Mouse (Mus musculus) B cell, adult 2 months (primary cell): ENCODE measurements around the gene Erlec1.

ENCODE experiments used
- DNase-seq, 2 experiments: peaks; one replicate each; pipeline ENCODE4 v3.0.0; 2022

Erlec1 gene

DNA sequence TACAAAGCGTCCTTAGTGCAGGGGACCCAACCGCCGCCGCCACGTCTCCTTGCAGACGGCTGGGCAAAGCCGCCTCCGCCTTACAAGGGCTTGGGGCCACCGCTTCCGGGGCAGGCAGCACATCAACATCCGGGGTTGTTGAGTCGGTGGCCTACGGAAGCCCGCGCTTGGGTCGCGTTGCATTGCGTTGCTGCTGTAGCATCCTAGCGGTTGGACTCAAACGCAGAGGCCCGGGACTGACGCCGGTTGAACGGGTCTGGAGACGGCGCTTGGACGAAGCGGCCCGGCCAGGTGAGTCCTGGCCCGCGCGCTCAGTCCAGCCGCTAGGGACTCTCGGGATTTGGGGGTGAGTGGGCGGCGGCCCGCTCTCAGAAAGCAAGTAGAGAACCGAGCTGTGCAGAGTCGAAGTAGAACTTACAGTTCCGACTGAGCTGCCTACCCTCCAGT lies at the start of gene Erlec1:
Gene Erlec1, minus strand, starts transcription at position 57 of the 447 bp plus-strand sequence.
- peak; percentile 84 to 86 for DNase-seq

DNA sequence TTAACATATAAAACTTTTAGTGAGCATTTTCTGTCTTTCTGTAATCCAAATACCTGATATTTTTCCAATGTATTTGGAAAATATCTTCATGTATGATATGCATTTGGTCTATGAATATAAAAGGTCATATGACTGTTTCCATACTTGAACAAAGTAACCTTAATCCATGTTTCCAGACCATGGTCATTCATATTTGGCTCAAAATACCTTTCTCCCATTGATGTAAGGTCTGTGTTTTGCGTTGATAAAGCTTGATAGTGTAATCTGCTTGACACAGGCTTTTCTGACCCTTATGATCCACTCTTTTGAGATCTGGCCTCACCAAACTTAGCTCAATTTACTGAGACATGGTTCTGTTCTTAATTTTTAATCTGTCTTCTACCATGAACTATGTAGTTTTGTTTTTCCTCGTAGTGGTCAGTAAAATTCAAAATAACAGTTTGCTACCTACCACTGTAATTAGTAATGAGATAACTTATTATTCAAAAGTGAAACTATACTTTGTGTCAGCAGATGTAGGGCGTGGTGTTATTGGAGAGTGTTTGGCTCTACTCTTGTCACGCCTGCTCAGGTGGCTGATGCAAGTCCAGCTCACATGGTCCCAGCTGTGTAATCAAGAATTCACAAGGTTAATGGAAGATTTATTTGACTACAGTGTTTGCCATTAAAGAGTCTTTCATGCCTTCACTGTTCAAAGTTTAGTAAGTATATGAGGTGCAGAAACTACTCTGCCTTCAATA lies 47.2 kb upstream of the Erlec1 start:
- no peak for DNase-seq

DNA sequence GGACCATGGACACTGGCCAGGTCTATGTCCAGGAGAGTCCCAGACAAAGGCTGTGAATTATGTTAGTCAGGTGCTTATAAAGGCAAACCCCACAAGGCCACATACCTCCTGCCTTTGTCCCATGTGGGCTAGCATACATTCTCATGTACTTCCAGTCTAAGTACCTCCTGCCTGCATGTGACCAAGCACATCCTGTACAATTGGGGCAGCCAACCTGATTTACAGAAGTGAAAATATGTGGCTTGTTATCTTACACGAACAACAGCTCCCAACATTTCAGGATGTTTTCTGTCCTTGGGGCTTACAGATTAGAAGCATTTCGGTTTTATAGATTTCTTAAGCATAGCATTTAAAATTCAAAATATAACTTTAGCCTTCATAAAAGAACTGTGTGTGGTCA lies 45.9 kb upstream of the Erlec1 start:
- DNase-seq: peak; percentile 31 to 42

DNA sequence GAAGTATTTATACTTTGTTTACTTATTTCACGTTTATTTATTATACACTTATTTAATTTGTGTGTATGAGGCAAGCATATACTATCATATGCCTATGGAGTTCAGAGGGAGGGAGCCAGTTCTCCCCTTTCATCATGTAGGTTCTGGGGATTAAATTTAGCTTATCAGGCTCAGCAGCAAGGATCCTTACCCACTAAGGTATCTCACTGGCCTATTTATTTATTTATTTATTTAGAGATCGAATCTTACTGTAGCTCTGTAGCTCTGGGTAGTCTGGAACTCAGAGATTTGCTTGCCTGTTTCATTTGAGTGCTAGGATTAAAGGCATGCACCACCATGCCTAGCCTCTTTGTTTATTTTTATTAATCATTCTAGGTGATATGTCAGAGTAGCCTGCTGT lies 44.6 kb upstream of the Erlec1 start:
- DNase-seq: no peak

DNA sequence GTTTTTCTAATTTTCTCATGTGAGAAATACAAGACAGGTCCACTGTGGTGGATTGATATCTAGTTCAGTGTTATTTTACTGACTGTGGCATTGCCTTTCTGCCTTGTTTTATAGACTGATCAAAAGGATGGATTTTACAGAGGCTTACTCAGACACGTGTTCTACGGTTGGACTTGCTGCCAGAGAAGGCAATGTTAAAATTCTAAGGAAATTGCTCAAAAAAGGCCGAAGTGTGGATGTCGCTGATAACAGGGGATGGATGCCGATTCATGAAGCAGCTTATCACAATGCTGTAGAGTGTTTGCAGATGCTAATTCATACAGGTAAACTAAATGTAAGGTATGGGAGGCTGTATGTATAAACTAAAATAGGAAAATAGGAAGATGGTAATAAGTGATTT lies 44.1 kb upstream of the Erlec1 start:
- DNase-seq: no peak

DNA sequence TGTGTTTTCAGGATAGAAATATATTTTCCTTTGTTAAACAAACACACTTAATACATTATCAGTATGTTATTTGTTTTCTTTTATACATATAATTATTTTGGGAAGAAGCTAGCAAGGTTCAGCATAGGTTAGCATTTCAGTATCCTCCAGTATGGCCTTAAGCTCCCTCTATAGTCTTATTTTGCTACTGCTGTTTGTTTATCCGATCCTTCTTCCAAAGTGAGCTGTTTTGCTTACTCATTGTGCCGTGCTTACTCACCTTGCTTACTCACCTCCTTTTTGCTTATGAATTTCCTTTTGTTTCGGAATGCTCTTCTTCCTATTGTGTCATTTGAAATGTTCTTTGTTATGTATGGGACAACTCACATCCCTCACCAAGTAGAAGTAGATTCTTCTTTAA lies 42.5 kb upstream of the Erlec1 start:
- no peak for DNase-seq

DNA sequence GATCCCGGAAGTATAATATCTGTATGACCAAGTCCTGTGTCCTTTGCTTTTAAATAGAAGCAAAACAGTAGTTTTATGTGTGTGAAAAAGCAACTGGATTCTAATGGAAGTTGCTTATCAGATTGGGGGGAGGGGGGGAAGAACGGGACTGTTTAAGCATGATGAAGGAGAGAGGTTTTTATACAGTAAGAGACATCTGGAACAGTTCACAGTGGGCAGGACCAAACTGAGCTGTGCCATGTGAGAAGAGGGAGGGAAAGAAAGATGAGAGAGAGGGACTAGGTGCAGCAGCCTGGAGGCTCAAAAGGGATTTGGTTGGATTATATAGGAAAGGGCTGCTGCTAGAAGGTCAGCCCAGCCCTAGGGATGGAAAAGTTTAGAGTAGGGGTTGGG lies 32.5 kb upstream of the Erlec1 start:
- DNase-seq: no peak

DNA sequence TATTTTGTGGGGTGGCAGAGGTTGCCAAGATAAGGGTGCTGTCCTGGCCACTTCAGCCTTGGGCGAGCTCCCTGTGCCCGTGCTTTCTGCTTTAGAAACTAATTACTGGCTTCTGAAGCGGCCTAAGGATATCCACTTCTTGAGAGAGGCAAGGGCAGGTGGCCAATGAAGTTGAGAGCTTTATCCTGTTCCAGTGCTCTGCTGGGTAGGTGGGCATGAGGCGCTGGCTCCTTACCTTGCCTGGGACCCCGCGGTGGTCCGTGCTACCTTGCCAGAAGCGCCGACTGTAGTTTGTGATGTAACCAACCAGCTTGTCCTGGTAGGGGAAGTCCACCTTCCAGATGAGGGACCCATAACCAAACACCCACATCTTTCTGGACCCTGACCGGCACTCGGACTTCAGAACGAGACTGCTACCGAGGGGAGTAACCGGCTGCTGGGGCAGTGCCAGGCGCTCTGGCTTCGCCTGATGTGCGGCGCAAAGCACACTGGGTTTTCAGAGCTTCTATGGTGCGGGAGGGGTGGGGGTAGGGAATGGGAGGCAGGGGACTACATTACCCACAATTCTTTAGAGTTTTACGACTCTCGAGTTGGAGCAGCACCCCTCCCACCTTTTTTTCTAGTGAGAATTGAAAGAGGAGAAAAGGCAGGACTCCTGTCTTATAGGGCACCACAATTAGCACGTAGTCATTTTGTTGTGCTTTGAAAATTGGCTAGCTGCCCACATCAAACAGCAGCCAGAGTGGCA lies 31.9 kb upstream of the Erlec1 start, which contains the start of gene Chac2:
Gene Chac2, minus strand, starts transcription at position 474 of the 748 bp plus-strand sequence.
- peak; percentile 77 for DNase-seq

DNA sequence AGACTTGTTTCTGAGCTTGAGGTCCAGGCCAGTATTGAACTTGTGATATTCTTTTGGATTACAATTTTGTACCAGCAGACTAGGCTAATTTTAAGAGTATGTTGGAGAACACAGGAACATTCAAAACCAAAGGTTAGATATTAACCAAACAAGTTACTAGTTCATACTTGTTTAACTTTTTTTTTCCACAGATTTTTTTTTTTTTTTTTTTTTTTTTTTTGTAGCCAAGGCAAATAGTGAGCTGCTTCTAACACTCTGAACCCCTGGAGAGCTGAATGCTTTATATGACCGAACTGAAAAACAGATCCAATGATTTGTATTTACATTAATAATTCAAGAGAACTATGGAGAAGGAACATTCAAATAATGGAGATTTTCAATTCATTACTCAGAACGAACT lies 31.1 kb upstream of the Erlec1 start:
- no peak for DNase-seq

DNA sequence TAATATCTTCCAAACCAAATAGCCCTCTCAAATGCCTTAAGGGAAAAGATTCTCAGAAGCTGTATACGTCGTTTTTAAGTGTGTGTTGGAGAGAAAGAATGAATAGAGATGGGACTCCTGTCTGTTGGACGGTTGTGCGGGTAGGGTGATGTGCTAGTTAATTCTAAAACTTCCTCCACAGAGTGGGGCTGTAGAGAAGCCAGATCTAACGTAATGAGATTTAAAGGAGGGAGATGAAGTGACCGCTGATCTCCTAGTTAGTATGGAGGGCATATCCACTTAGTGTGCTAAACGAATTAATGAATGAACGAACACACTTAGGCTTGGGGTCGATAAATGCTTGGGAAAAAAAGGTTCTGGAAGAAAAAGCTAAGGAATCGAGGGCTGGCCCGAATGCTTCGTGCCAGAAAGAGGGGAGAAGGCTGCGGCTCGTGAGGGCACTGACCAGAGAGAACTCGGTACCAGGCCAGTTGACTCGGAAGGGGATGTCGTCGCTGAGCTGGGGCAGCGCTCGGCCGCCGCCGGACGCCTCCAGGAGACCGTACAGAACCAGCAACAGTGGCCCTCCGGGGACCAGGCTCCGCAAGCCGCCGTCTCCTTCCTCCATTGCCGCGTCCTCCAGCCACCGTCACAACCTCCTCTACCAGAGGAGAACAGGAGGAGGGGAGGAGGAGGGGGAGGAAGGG lies 523 bp downstream of the Erlec1 start:
- peak; percentile 35 to 40 for DNase-seq

DNA sequence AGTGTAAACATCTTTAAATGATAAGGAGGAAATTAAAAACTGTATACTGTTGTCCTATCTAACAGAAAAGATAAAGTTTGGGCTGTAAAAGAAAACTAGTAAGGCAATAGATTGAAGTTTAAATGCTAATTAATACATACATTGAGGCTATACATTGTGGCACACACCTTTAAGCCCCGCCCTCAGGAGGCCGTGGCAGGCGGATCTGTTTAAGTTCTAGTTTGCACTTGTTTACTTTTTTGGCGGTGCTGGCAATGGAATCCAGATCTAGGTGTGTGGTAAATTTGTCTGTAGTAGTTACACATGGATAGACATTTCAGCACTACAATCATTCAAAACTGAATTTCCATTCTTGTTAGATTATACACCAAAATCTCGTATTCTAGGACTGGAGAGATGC lies 1.3 kb downstream of the Erlec1 start:
- DNase-seq: no peak

DNA sequence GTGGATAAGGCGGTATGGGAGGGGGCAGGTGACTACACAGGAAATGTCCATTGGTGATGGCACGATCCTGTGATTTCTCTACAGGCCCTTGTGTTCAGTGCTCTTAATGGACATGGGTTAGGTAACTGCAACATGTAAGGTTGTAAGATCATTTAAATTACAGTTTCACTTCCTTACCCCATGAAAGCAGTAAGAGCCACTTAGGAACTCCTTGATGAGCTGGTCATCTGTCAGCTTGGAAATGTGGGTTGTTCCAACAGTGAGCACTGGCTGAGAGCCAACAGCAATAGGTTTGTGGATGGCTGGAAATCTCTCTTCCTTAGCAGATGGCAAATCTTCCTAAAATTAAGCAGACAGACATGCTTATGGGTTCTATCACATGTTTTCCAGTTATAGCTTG lies 10.6 kb downstream of the Erlec1 start:
- no peak for DNase-seq

DNA sequence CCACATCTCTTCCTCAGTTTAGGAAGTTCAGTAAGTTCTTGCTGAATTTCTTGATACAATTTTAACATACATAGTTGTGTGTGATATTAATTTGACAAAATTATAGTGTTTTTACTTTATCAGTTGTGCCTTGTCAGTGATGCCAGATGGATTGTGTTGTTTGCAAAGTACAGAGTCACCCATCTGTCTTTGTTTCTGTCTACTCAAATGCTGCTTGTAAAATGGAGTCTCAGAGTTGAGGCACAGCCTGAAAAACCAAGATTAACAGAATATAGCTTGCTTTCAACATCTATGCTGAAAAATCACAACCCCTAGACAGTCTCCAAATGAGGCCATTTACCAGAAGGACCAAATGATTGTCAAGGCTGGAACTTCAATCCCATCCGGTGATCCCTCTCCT lies 25.6 kb downstream of the Erlec1 start:
- DNase-seq: no peak

DNA sequence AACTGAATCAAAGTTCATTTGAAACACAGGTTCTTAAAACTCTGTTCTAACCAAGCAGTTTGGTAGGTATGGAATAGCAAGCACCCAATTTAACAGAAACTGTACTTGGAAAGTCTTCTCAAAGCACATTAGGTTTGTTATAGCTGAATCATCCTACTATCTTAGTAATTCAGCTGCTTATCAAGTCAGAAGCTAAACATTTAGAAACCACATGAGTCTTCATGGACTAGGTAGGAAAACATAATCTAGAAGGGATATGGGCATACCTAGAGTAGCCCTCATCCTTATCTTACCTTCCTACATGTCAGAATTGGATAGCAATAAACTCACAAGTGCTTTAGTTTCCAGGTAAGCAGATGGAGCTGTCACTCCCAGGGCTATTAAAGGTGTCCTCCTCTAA lies 26.1 kb downstream of the Erlec1 start:
- DNase-seq: no peak

DNA sequence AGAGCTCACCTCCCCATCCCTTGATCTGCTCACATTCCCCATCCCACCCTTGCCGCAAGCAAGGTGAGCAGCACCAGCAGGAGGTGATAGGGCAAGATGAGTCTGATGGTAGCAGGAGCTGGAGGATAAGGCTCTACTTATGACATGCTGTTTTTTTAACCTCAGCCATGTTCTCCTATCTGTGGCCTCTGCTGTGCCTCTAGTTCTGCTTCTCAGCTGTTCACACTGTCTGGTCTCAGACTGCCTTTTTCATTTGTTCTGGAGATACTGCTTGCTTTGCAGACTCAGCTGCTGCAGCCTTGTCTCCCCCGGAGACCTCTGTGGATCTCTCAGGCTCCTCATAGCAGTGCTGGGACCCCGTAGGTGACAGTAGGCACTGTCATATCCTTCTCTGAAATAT lies 30.9 kb downstream of the Erlec1 start:
- no peak for DNase-seq

DNA sequence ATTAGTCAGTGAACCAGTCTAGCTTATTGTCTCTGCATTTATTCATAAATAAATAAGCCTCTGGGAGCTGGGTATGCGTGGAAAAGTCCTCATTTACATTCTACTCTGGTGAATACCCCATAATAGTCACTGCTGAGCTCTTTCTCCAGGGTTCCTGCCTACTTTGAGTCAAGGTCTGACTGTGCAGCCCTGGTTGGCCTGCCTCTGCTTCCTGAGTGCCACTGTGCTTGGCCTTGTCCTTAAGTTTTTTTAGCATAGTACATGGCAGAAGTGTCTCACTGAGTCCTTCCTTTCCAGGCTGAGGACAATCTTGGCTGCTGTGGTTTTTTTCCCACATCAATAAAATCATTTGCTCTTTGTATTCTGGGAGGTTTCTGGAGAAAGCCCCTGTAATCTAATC lies 33.5 kb downstream of the Erlec1 start:
- DNase-seq: no peak

DNA sequence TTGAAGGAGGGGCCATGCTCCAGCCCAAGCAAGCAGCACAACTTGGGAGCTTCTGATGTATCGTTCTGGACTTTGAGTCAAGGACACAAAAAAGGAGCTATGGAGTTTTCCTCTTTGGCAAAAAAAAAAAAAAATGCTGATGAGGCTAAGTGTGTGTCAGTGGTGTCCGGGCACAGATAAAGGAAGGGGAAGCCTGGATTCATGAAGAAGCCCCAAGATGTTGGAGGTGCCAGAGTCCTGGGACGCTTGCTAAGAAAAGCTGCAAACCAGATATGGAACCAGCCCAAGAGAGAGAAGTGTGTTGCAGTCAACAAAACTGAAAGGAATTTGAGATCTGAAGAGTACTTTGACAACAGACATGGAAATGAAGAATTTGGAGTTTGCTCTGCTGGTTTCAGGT lies 41.8 kb downstream of the Erlec1 start:
- DNase-seq: no peak

DNA sequence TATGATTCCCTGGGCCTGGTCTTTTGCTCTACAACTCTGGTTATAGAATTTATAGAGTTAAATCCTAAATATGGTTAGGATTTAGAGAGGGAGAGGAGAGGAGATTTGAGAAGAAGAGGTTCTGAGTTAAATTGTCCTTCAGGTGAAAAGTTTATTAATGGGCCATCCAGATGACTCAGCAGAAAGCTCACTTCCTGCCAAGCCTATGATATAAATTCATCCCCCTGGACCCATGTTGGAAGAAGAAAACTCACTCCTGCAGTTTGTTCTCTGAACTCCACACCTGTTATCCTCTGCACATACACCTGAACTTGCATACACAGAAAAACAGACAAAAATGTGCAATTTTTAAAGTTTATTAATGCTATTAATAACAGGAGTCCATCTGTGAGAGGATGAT lies 54.8 kb downstream of the Erlec1 start:
- no peak for DNase-seq

DNA sequence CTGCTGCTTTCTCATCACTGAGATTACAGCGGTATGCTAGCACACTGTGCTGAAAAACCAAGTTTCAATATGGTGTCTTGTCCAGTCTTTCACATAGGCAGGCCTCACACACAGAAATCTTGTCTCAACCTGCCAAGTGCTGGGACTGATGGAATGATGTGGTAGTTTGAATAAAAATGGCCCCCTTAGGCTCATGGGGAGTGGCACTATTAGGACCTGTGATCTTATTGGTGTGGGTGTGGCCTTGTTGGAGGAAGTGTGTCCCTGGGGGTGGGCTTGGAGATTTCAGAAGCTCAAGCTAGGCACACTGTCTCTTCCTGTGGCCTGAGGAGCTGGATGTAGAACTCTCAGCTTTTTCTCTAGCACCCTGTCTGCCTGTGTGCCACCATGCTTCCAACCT lies 57.9 kb downstream of the Erlec1 start:
- no peak for DNase-seq

DNA sequence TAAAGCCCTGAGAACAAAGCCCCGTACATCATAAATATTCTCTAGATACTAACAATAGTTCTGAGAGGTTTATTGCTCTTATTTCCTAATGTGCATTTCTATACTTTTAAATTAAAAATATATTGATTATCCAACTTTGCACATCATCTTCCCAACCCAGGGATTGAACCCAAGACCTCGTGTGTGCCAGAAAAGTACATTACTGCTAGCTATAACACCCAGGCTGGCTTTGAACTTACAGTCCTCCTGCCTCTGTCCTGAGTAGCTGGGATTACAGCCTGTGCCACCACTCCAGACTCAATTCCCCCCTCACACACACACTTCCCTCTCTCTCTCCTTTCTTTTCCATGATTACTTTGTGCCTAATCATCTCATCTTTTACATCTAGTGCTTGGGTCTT lies 66.0 kb downstream of the Erlec1 start:
- no peak for DNase-seq

DNA sequence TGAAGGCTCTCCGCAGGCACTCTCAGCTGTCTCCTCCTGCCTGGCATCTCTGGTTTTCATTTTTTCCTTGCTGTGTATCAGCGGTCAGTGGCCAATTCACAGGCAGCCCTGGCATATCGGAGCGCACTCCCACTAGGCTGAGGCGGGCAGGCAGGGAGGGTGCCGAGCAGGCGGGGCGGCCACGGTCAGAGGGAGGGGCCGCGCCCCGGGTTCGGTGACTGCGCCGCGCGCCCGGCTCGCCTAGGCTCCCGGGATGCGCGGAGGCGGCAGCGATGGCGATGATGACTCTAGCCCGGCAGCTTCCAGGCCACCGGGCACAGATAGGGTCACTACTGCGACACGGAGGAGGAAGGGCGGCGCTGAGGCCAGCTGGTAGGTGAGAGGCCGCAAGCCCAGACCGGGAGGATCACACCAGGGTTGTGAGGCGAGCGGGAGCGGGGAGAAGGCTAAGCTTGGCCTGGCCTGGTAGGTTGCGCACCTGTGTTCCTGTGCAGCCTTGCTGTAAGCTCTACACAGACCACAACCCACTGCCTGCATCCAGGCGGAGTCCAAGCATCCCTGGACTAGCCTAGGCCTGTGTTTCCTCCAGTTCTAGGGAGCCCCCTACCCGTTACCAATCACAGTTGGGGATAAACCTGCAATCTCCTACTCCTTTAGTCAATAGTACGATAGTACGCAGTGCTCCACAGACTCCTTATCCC lies 68.8 kb downstream of the Erlec1 start, which contains the start of the genes Gpr75 and Asb3:
Gene Gpr75, plus strand, starts transcription at position 188 of the 701 bp plus-strand sequence.
Gene Asb3, plus strand, starts transcription at position 246 of the 701 bp plus-strand sequence.
- DNase-seq: peak in 1 of 2 experiments; percentile 2
